Mouse (Mus musculus): ENCODE measurements around the gene Cib4.

- no peak for TF ChIP-seq GATA1 (IDR thresholded peaks at IDR 0.05; ENCODE audit: borderline replicate concordance, low read length)
- no peak for TF ChIP-seq FLI1 (IDR thresholded peaks at IDR 0.05; ENCODE audit: low read length)
Measured at GRCm38 (mm10) chr5:30495288-30495687, 50.3 kb downstream of the Cib4 start.

Measured in megakaryocyte, embryonic 14.5 days (primary cell).